Mouse (Mus musculus) liver, embryonic 14.5 days (tissue): ENCODE measurements at regions not wholly inside any gene's neighbourhood (a gene's known extent, or its start where the extent isn't known, plus 50 kb on each side); places are given as distances from the start of the nearest gene placed in this dataset.

Source experiments
- CTCF ChIP-seq: IDR thresholded peaks from 2 replicates; pipeline ENCODE4 v1.5.1; 2016; ENCODE audit warnings: antibody characterized with exemption, low read depth, control low read depth
- EP300 ChIP-seq: IDR thresholded peaks from 2 replicates; pipeline ENCODE4 v1.6.1; 2016; ENCODE audit warnings: antibody characterized with exemption, low read depth

DNA sequence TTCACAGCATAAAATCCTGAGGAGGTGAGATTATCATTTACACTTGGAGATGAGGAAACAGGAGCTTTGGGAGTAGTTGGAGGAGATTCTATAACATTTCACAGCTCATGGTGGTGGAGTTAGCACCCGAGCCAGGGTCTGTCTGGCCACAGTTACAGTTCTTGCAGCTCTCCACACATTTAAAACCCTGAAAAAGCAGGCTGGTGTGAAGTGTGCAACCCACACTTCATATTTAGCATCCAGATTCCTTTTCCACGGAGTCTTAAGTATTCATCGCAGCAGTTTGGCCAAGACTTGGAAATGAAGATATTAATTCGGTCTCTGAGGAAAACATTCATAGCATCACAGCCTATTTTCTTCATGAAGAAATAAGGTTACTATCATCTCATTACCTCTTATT lies 79.7 kb upstream of the 4933412E24Rik start:
- no peak for TF ChIP-seq EP300
- no peak for TF ChIP-seq CTCF
